Mouse (Mus musculus): ENCODE results near the gene Lcn2.

GRCm38 (mm10) chr2:32347019-32347418 is 41.0 kb downstream of the Lcn2 start:
- TF ChIP-seq CTCF (IDR thresholded peaks at IDR 0.05; ENCODE audit: low read depth, low read length): no peak
- no peak for TF ChIP-seq POLR2A (IDR thresholded peaks at IDR 0.05; ENCODE audit: extremely low read depth, insufficient read depth, low read length)

Measured in liver, adult 2 months (tissue).